Mouse (Mus musculus): ENCODE measurements around the gene Ppp2r5e.

Ppp2r5e gene

DNA sequence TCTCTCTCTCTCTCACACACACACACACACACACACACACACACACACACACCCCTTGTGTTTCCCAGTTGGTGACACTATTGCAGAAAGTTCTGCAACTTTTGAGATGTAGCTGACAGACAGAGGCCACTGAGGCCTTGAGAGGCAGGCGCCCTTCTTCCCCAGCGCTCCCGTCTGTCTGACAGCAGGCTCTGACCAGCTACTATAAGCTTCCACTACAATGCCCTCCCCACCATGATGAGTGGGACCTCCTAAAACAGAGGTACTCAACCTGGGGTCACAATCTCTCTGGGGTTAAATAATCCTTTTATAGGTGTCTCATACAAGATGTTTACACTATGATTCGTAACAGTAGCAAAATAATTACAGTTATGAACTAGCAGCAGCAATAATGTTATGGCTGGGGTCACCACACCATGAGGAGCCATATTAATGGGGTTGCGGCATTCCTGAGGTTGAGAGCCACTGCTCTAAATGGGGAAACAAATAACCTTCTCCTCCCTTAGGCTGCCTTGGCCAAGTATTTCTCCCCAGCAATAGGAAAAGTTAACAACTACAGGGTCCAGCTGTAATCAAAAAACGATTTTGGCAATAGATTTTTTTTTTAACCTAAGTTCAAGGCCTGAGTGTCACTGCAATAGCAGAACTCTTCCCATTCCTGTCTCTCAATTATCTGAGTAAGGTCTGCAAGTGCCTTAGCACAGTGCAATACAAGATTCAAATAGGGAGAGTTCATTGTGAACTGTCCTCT lies 58.2 kb downstream of the Ppp2r5e start:
- DNase-seq (ENCODE audit: low read depth in 1 of 2, low spot score in 2 of 2) = no peak

DNA sequence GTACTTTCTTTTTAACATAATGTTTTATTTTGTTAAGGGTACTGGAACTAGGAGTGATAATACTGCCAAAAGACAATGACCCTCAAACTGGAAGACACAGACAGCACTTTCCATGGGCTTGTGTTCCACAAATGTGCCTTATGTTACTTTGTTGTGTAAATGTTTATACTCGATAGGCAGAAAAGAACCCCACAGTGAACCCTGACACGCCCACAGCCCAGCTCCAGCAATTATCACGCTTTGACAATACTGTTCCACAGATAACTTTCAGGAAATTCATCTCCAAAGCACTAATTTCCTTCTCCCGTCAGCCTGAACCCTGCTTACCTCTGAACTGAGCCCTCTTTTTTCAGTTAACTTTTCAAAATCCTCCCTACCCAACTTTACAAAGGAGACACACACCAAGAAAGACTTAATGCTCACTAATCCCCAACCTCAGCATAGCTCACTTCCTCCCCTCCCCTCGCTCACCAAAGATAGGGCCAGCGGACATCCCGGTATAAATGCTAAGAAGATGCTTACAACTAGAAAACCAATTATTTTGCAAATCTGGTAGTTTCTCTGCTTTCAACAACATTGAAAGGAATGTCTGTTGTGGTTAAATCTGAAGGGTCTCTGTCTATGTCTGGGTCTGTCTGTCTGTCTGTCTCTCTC lies 58.9 kb downstream of the Ppp2r5e start:
- no peak for DNase-seq (ENCODE audit: low read depth in 1 of 2, low spot score in 2 of 2)

DNA sequence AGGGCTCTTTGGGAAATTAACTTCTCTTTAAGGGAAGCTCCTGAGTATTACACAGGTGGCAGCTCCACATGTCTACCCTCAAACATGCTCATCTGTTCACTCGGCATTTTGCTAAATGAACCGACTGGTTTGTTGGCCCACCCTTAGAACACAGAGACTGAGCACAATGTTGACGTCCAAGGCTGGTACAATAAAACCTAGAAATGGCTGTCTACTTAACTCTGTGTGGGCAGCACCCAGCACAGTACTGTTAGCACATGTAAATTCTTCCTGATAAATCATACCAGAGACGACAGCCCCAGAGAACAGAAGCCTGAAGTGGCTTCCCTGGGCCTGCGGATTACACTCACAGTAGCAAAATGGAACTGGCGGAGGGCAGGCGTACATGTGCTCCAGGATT lies 59.5 kb downstream of the Ppp2r5e start:
- DNase-seq (ENCODE audit: low read depth in 1 of 2, low spot score in 2 of 2) = no peak

DNA sequence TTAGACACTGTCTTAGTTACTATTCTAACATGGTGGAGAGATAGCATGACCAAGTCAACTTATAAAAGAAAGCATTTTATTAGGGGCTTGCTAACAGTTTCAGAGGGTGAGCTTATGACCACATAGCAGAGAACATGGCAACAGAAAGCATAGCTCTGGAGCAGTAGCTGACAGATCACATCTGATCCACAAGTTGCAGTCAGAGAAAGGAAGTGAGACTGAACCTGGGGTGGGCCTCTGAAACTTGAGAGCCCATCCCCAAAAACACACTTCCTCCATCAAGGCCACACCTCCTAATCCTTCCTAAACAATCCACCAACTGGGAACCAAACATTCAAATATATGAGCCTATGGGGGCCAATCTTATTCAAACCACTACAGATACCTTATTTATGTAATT lies 62.9 kb downstream of the Ppp2r5e start:
- DNase-seq (ENCODE audit: low read depth in 1 of 2, low spot score in 2 of 2) = no peak

DNA sequence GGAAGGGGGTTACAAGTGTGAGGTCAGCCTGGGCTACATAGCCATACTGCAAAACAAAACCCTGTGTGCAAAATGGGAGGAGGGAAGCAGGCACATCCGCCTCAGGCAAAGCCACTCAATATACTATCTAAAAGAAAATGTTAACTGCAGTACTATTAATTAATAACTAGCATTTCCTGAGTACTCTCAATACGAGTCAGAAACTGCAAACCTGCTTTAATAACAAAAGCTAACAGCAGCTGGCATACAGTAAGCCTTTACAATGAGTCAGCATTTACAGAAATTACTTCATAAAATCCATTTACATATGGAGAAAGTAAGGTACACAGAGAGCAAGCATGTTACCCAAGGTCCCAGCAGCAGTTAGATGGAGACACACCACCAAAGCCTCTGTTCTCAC lies 64.2 kb downstream of the Ppp2r5e start:
- no peak for DNase-seq (ENCODE audit: low read depth in 1 of 2, low spot score in 2 of 2)

DNA sequence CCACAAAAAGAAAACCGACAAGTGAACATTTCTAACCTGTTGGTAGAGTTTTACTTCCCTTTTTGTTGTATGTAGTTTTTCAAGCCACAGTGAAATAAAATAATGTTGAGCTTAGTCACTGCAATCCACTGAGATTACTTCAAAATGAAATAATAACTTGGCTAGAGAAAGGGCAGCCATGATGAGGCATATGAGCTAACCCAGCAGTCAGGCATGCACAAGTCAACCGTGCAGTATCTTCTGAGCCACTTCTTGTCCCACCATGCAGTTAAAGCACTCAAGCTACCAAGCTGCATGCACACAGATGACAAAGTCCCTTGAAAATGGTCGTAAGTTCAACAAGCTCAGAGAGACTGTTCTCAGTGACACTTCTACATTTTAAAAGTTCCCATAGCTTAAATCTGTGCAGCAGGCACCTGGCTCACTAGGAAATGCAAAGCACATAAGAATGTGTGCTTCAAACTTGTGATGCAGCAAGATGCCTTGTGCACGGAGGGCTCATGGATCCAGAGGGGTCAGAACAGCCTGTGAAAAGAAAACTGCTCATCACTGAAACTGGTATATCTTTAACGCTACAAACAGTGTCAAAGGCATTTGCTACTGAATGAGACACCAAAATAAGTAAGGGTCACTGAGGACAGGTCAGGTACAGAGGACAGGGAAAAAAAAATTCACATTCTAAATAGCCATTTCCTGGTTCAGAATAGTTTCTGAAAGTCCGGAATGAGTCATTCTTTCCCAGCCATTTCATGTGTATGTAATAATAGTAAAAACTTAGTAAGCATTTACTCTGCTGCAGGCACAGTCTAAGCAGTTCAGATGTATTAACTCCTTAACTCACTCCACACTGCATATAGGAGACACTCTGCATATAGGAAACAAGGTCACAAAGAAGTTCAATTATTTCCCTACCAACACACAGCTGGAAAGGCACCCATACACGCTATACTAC lies 66.9 kb downstream of the Ppp2r5e start:
- no peak for DNase-seq (ENCODE audit: low read depth in 1 of 2, low spot score in 2 of 2)

DNA sequence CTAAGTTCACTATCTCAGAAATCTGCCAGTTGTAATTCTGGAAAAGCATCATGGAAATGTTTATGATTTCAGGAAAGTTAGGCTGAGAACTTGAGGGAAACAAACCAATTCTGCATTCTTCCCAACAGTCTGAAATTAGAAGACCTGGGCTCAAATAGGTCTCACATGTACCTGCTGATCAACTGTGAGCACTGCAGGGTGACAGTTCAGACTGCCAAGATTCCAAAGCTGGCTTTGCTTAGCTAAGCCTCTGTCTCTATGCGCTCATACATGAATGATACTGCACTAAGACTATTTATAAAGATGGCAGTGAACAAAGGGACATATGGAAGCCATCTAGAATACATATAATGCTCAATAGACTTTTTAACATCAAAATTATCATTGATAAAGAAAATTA lies 67.7 kb downstream of the Ppp2r5e start:
- no peak for DNase-seq (ENCODE audit: low read depth in 1 of 2, low spot score in 2 of 2)

DNA sequence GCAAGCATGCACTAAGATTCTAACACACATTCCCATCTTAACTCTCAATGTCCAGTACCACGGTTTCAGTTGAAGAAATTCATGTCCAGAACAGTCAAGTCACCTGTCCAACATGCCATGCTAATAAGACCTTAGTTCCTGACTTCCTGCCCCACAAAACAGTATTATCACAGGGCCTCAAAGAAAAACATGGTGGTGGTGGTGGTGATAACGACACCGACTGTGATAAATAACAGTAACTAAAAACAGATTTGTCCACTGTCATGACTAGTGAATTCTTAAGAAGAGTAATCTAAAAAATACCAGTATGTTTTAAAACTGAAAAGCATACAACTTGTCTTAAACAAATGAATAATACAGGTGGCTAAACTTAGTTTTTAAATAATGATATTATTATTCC lies 71.8 kb downstream of the Ppp2r5e start:
- DNase-seq (ENCODE audit: low read depth in 1 of 2, low spot score in 2 of 2) = no peak

DNA sequence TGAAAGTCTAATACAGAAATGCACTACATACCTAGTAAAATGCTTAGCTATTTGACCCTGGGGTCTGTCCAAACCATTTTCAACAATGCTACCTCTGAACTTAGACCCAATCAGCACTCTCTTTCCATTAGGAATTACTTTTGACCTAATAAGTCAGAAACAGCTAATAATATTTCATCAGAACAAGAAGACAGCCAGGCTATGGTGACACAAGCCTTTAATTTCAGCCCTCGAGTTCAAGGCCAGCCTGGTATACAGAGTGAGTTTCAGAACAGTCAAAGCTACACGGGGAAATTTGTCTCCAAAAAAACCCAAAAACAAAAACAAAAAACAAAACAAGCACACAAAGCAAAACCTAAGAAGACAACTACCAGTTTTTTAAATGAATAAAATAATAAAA lies 73.1 kb downstream of the Ppp2r5e start:
- DNase-seq (ENCODE audit: low read depth in 1 of 2, low spot score in 2 of 2) = no peak

DNA sequence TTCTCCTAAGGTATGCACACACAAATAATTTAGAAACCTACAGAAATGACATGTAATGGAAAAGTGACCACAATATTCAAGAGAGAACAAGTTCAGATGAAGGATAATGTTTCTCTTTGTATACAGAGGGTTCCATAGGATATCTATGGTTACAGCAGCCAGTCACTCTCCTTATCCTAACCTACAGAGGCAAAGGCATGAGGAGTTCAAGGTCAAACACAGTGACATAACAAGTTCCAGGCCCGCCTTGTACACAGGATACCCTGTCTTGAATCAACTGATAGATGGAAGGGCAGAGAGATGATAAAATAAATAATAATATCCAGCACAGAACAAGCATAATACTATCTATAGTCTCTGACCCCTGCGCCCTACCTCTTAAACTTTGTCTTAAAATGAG lies 73.7 kb downstream of the Ppp2r5e start:
- DNase-seq (ENCODE audit: low read depth in 1 of 2, low spot score in 2 of 2) = no peak

DNA sequence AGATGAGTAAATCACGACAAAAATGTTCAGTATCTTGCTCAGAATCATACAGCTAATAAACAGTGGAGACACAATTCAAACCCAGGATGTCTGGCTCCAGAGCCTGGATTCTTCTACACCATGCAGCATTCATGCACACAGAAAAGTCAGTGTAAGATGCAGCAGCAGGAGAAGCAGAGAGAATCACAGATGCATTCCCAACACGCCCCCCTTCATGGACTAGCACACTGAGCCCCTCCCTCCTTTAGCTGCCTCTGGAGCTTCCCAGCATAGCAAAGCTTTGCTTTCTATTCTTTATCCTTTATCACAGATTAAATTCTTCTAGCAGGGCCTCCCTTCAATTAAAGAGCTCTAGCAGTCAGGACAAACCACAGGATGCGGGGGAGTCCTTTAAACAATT lies 75.7 kb downstream of the Ppp2r5e start:
- no peak for DNase-seq (ENCODE audit: low read depth in 1 of 2, low spot score in 2 of 2)

DNA sequence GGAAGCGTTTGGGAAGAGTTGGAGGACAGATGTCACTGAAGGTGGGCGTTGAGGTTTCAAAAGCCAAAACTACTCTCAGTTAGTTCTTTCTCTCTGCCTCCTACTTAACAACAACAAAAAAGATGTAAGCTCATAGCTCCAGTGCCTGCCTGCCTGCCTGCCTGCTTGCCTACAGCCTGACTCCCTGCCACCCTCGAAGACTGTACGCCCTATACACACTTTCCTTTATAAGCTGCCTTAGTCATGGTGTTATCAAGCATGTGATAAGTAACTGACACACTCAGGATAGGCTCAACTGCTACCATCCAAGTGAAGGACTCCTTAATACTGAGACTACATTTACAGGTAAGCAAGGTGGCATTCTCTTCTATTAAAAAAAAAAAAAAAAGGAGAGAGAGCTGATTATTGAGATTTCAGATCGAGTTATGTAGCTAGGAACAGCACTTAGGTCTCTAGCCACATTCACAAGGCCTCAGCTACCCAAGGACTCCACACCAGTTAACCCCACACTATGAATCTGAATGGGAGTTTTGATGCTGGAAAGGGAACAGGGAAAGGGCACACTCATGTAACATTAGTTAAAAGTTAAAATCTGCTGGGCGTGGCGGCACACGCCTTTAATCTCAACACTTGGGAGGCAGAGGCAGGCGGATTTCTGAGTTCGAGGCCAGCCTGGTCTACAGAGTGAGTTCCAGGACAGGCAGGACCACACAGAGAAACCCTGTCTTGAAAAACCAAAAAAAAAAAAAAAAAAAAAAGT lies 76.7 kb downstream of the Ppp2r5e start:
- DNase-seq (ENCODE audit: low read depth in 1 of 2, low spot score in 2 of 2) = no peak

DNA sequence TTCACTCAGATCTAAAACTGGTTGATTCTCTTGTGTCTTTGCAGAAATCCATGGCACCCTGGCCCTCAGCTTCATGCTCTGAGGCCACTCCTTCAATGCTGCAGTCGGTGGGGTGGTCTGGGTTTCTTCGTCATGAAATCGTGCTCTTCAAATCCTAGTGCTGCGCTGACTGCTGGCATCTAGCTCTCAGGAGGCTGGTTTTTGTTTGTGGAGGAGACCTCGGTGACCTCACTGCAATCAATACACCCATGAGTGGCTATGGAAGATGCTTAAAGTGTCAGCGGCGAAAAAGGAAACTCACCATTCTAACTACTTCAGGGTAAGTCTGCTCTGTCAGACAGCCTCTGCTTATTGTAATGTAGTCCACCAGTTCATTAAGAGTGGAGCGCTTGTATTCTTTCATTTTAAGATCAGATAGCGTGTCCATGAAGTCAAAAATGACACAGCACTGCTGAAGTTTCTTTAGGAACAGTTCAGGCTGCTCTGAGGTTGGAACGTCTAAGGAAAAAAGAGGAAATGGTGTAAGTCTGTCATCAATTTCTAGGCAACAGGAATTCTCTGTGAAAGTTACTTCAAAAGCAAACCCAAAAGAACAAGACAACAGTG lies 80.6 kb downstream of the Ppp2r5e start:
- no peak for DNase-seq (ENCODE audit: low read depth in 1 of 2, low spot score in 2 of 2)

DNA sequence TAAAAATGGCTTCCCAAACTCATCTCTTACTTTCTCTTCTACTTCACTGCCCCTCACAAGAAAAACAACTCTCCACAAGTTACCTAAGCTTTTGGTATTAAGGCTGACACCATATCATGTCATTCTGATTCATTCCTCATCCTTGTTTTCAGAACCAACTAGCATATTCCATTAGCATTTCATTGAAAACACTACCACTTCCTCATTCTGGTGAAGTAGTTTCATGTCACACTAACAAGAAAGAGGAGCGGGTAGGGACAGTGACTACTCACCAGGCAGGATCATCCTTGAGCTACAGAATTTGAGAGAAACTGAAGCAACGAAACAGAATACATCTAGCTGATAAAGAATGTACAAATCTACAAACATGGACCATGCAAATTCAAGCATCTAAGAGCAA lies 84.5 kb downstream of the Ppp2r5e start:
- no peak for DNase-seq (ENCODE audit: low read depth in 1 of 2, low spot score in 2 of 2)

DNA sequence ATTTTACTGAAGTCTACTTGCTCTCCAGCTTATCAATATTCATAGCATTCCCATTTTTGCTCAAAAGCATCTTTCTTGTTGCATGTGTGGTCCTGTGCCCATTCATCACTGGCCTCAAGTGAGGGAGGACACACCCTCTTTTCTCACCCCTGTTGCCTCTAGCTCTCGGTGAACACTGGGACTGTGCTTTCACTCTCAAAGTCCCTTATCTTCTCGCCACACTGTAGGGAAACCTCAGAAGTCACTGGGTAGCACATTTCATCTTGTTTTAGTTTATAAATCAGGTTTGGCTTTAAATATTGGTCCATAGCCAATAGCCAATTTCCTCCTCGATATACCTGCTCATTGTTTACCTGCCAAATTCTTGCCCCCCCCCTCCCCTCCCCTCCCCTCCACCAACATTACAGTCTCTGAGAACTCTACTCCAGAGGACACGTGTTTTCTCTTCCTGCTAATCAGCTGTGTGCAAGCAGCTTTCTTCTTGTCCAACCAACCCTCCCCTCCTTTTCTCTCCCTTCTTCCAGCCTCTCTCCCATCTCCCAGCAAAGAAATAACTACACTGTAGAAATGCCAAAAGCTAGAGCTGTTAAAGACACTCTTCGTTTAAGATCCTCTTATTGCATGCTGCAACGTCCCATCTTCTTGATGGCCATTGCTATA lies 90.9 kb downstream of the Ppp2r5e start:
- DNase-seq (ENCODE audit: low read depth in 1 of 2, low spot score in 2 of 2) = no peak

DNA sequence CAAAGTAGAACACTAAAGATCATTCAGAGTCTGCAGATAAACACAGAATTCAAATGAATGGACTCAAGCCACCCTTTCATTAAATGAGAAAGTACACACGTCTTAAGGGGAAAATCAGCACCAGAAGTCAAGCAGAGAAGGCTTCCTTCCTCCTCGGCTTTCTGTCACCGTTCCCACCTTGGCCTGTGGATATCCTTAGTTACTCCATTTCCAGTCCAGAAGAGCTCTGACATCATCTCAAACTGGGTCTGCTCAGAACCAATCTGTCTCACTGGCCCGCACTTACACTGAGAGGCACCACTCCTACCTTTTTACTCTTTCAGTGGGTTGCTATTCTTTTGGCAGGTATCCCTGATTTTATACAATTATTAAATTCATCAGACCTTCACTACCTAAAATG lies 93.4 kb downstream of the Ppp2r5e start:
- no peak for DNase-seq (ENCODE audit: low read depth in 1 of 2, low spot score in 2 of 2)

DNA sequence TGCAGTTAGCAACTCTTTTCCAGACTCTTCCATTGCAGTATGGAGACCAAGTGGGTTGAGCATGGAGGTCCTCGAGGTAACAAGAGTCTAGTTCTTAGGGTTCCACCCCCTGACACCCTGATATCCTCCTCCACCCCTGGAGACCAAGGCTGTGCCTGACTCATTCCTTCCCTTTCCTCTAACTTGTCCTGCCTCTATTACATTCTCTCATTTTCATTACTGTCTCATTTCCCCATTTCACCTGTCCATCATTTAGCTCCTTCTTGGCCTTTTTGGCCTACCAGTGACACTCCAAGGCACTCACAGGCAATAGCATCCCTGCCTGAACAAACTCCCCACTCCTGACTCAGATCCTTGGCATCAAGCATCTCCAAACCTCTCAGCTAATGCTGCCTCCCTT lies 98.3 kb downstream of the Ppp2r5e start:
- no peak for DNase-seq (ENCODE audit: low read depth in 1 of 2, low spot score in 2 of 2)

DNA sequence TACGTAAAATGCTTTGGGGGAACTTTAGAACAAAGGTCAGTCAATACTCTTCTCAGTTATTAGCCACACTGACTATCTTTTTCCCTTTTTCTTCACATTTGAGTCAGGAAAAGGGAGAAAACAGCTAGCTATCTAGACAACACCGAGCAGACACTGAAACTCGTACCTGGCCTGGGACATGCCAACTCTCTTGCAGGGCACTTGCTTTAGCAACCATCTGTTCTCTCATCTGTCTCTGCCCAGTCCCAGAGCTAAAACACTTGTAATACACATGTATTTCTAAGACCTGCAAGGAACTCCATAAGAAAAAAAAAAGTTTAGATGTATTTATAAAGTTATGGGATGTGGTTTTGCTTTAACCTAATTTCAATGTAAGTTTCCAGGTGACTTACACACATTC lies 100.4 kb downstream of the Ppp2r5e start:
- no peak for DNase-seq (ENCODE audit: low read depth in 1 of 2, low spot score in 2 of 2)

DNA sequence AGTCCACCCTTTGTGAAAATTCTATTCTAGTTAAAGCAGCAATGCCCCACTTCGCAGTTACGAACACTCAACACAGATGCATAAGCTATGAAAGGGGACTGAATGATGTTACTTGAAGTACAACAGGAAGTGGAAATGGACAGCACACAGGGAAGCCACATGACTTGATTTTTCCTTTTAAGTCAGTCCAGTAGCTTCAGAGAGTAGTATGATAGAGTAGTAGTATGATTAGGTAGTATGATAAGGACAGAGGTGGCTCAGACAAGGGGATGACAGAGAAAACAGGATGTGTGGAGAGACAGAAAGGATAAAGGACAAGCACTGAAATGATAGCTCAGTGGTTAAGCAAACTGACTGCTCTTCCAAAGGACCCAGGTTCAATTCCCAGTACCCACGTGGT lies 101.4 kb downstream of the Ppp2r5e start:
- no peak for DNase-seq (ENCODE audit: low read depth in 1 of 2, low spot score in 2 of 2)

Data from monocyte, adult 2 months (primary cell).